Mouse (Mus musculus) brain, embryonic 14.5 days (tissue): ENCODE measurements around the gene Sirpb1c. TPM values are rescaled to one million over a fixed set of nuclear protein-coding genes. Genes with fewer than 3 reads are reported as not detected.
"Not testable (repeated sequence)": the region's sequence is repeated elsewhere in the genome, so short reads cannot be mapped to it uniquely, and the experiment has no call there.

Source experiments
- DNase-seq: peaks from one replicate; pipeline ENCODE4 v3.0.0-alpha.2; 2011; ENCODE audit warnings: low read depth
- CTCF ChIP-seq: fragments of 200-500 bp; IDR thresholded peaks from 2 replicates; pipeline ENCODE4 v1.5.1; 2012; ENCODE audit warnings: inconsistent platforms, mild to moderate bottlenecking, moderate library complexity, borderline replicate concordance; ENCODE audit not compliant: insufficient read depth, insufficient read length; ENCODE audit errors: extremely low read depth
- POLR2A ChIP-seq: fragments of 200-500 bp; IDR thresholded peaks from 2 replicates; pipeline ENCODE4 v1.6.1; 2012; ENCODE audit warnings: mild to moderate bottlenecking, inconsistent platforms, borderline replicate concordance; ENCODE audit not compliant: poor library complexity, insufficient read depth, insufficient read length, severe bottlenecking; ENCODE audit errors: extremely low read depth
- polyA plus RNA-seq: library from polyadenylated mRNA; depleted of rRNA; stranded (reverse); fragments of >200 nt; gene quantifications from 2 replicates; pipeline ENCODE4 v1.2.3, GENCODE M21; 2012; rRNA removed

The Sirpb1c gene
- polyA plus RNA-seq: not detected in 2 replicates

DNA sequence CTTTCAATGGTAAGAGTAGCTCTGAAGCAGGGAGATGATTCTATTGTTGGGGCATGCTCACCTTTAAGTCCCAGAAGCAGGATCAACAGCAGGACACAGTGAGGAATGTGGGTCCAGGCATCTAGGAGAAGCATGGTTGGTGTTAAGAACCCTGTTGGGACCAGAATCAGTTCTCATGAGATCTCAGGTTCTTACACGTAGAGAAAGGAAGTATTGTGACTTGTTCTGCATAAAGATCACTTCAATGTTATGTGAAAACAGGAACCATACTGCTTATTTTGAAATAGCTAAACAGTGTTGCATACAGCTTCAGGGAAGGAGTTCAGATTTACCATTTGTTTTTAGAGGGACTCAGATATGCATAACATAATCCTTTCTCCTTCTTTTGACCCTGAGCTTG lies at the start of gene Sirpb1c:
Gene Sirpb1c, minus strand, starts transcription at position 249 of the 400 bp plus-strand sequence.
- DNase-seq: not testable (repeated sequence)

DNA sequence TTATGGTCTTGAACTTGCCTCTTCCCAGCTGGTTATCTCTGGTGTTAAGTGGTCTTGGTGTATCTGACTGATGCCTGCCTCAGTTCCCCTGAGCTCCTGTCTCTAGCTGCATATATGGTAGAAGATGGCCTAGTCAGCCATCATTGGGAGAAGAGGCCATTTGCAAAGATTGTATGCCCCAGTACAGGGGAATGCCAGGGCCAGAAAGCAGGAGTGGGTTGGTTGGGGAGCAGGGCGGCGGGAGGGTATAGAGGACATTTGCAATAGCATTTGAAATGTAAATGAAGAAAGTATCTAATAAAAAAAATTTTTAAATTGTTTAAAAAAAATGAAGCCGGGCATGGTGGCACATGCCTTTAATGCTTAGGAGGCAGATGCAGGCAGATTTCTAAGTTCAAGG lies 38.1 kb upstream of the Sirpb1c start:
- TF ChIP-seq POLR2A (no peak), CTCF (no peak)
- DNase-seq: no peak

DNA sequence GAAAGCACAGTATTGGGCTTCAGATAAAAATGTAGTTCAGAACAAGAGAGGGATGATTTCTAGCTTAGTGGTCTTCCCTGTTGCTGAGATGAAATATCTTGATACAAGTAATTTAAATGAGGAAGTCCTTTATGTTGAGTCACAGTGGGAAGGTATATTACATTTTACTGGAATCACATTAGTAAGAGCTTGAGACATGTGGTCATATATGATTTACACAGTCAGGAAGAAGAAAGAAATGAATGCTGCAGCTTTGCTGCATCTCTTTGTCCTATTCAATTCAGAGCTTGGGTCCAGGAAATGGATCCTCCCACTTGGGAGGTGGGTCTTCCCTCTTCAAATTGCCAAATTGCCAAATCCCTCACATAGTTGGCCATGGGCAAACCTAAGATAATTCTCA lies 7.4 kb upstream of the Sirpb1c start:
- not testable (repeated sequence) for DNase-seq

DNA sequence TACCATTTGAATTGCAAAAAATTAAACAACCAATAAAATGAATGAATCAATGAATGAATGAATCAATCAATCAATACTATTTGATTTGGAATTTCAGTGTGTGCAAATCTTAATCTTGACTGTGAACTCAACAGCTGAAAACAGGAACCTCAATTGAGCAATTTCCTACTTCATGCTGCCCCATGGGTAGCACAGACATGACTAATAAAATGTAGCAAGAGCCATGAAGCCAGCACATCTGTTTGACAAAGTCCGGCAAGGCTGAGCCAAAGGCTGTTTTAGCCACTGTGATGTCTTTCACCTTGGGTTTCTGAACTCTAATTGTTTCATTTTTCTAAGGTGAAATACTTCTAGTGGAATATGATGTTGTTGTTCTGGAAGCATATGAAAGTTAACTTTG lies 1.6 kb upstream of the Sirpb1c start:
- TF ChIP-seq CTCF (no peak), POLR2A (no peak)
- DNase-seq: no peak

DNA sequence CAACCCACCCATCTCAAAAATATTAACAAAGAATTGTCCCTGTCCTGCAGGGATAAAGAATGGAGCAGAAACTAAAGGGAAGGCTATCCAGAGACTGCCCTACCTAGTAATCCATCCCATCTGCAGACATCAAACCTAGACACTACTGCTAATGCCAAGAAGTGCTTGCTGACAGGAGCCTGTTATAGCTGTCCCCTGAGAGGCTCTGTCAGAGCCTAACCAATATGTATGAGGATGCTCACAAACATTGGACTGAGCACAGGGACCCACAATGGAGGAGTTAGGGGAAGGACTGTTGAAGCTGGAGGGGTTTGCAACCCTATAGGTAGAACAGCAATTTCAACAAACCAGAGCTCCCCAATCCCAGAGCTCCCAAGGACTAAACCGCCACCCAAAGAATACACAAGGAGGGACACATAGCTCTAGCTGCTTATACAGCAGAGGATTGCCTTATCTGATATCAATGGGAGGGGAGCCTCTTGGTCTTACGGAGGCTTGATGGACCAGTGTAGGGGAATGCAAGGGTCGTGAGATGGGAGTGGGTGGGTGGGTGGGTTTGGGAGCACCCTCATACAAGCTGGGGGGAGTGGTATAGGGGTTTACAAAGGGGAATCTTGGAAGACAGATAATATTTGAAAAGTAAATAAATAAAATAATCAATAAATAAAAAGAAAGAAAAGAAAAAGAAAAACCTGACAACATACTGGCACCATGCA lies 838 bp downstream of the Sirpb1c start:
- DNase-seq: no peak
- no peak for TF ChIP-seq POLR2A
- TF ChIP-seq CTCF: no peak

DNA sequence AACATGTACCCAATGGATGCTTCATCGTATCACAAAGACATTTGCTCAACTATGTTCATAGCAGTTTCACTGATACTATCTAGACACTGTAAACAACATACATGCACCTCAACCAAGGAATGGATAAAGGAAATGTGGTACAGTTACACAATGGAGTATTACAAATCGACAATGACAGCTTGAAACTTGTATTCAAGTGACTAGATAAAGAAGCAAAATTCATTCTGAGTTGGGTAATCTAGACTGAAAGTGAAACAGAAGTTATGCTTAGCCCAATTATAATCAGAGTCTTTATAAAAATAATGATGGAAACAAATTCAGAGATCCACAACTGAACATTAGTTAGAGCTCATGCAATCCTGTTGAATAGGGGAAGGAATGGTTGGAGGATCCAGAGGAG lies 74.7 kb downstream of the Sirpb1c start:
- DNase-seq: not testable (repeated sequence)

Other genes with a start within 250 kb of the Sirpb1c start
- not detected in 2 replicates for gene Gm5150, start 157.9 kb upstream of the Sirpb1c start, polyA plus RNA-seq